Mouse (Mus musculus) kidney, adult 2 months (tissue): ENCODE measurements at regions not wholly inside any gene's neighbourhood (a gene's known extent, or its start where the extent isn't known, plus 50 kb on each side); places are given as distances from the start of the nearest gene placed in this dataset.

ENCODE experiments used
- DNase-seq: peaks from one replicate; pipeline ENCODE4 v3.0.0; 2021
- H3K27ac ChIP-seq: fragments of 200-500 bp; 2 replicates; pipeline ENCODE4 v1.5.1; 2012; ENCODE audit warnings: low read depth, low read length, control low read depth, inconsistent platforms; ENCODE audit not compliant: insufficient read depth
- H3K27me3 ChIP-seq: fragments of 200-500 bp; replicated peaks from 2 replicates; pipeline ENCODE4 v1.6.1; 2012; ENCODE audit warnings: mild to moderate bottlenecking, moderate library complexity, low read length, inconsistent platforms; ENCODE audit not compliant: control insufficient read depth, insufficient read depth
- H3K36me3 ChIP-seq: fragments of 200-500 bp; 2 replicates; pipeline ENCODE4 v1.6.1; 2012; ENCODE audit warnings: mild to moderate bottlenecking, moderate library complexity, low read length, inconsistent platforms; ENCODE audit not compliant: control insufficient read depth, insufficient read depth
- H3K4me1 ChIP-seq: fragments of 200-500 bp; 2 replicates; pipeline ENCODE4 v1.6.1; 2011; ENCODE audit warnings: low read length; ENCODE audit not compliant: control insufficient read depth, insufficient read depth
- H3K4me3 ChIP-seq: fragments of 200-500 bp; 2 replicates; pipeline ENCODE4 v1.5.1; 2011; ENCODE audit warnings: mild to moderate bottlenecking, low read depth, low read length, control low read depth; ENCODE audit not compliant: insufficient read depth
- CTCF ChIP-seq: fragments of 200-500 bp; conservative IDR thresholded peaks from 2 replicates; pipeline ENCODE4 v1.5.1; 2011; ENCODE audit warnings: low read depth, mild to moderate bottlenecking, control low read depth, low read length, moderate library complexity, mixed read lengths; ENCODE audit not compliant: insufficient read depth, insufficient read length
- POLR2A ChIP-seq: fragments of 200-500 bp; IDR thresholded peaks from one replicate; pipeline ENCODE4 v1.6.1; 2011; ENCODE audit warnings: low read depth, low read length, control low read depth
- WGBS: fragments of 180-500 bp; shearing (Covaris S2); methylation state at CpG from one replicate; pipeline ENCODE4 v1.1.7; 2018; 5-methylcytosine and 5-hydroxymethylcytosine counted together

DNA sequence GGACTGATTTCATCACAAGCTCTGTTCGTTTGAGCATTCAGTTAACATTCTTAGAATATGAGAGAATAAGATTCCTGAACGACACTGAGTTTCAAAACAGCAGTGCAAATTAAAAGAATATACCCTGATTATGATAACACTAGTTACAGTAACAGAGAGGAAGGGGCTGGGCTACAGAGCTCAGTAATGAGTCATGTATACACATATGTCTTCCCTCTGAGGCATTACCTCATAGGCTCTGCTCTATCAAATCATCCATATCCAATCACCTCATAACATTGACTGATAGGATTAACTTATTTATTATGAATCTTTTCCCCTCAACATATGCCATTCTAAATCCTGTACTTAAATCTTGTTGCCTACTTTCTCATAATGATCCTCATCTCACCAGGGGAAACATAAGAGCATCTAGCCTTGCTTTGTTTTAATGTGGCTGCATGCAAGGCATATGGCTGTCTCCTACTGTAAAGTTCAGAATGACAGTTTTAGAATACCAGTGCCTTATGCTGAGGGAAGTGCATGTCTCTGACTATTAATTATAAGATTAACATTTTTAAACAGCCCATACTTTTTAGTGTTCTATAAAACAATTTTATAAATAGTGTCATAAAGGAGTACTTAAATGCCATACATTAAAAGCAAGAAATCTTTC, 669.0 kb downstream of the Phf3 start:
- DNase-seq: no peak
- H3K4me1 ChIP-seq: no peaks in the 10 kb centered on the region
- H3K27me3 ChIP-seq: no peaks in the 10 kb centered on the region
- no peak overlapping the region for H3K27ac ChIP-seq
- WGBS: 65% methylated on average over 2 of the region's 2 CpGs
- H3K36me3 ChIP-seq: no peaks in the 10 kb centered on the region
- H3K4me3 ChIP-seq: no peak overlapping the region
- TF ChIP-seq POLR2A: no peak
- TF ChIP-seq CTCF: no peak

DNA sequence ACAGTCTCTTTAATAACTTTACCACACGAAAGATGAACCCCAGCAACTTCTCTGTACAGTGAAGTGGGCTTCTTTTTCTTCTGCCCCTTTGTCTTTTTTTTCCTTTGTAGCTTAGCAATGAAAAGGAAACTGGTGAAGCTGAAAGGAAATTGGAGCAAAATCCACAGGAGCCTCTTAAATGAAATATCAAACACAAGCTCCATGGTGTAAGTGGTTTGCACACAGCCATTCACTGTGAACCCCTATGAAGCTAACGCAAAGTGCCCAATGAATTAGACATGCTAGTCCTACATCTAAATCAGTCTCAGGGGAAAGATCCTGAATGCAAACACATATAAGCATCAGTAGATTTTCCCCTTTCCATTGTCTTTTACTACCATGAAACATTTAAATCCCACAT, 697.5 kb downstream of the Phf3 start:
- 82% methylated on average over 2 of the region's 2 CpGs for WGBS
- no peak overlapping the region for H3K4me3 ChIP-seq
- TF ChIP-seq CTCF (no peak), POLR2A (no peak)
- no peaks in the 10 kb centered on the region for H3K36me3 ChIP-seq
- DNase-seq: no peak
- no peaks in the 10 kb centered on the region for H3K27me3 ChIP-seq
- H3K4me1 ChIP-seq: no peaks in the 10 kb centered on the region
- no peak overlapping the region for H3K27ac ChIP-seq

DNA sequence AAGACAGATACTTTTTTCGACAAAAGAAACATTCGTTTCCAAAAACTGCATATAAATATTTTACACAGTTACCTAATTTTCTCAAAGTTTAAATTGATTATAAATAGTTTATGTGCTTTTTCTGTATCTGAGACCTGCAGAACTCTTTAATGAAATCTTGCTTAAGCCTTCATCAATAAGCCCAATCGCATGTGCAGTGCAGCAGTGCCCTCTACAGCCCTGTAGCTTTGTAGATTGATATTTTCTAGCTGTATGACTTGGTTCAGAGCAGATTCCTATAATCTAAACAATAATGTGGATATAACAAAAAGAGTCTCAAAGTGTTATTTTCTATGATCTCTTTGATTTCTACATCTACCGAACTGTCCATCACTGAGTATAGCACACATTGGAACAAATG, 728.7 kb downstream of the Phf3 start:
- Histone ChIP-seq H3K4me1 (no peaks in the 10 kb centered on the region), H3K27ac (no peak overlapping the region), H3K36me3 (no peaks in the 10 kb centered on the region), H3K4me3 (no peak overlapping the region), H3K27me3 (no peaks in the 10 kb centered on the region)
- TF ChIP-seq CTCF: no peak; the same call in 1 of the 2 replicates
- TF ChIP-seq POLR2A: no peak
- peak; percentile 50 for DNase-seq
- WGBS: 79% methylated on average over 4 of the region's 4 CpGs

DNA sequence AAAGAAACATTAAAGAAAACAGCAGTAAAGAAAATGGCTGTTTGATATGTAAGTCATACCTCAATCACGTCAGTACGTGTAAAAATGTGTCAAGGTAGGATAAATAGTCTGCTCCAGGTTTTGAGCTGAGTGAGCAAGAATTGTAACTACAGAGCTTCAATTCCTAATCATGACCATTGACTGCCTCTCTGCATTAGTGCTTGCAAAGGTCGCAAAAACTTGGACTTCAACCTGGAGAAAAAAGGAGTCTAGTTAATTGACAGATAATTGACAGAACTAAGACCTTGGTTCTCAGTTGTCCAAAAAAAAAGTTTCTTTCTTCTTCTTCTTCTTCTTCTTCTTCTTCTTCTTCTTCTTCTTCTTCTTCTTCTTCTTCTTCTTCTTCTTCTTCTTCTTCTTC, 759.5 kb downstream of the Phf3 start:
- Histone ChIP-seq H3K27ac (no peak overlapping the region), H3K4me3 (no peak overlapping the region), H3K27me3 (no peaks in the 10 kb centered on the region), H3K36me3 (no peaks in the 10 kb centered on the region), H3K4me1 (no peaks in the 10 kb centered on the region)
- 50% methylated on average over 3 of the region's 3 CpGs for WGBS
- peak; percentile 80 for DNase-seq
- TF ChIP-seq POLR2A (no peak), CTCF (no peak)
